24 mouse cellular contexts compared by ENCODE assay signal in genomic region chr10:100282471-100282870, GRCm38 (mm10). TPM values are rescaled to one million over a fixed set of nuclear protein-coding genes. Genes with fewer than 3 reads are reported as not detected.
DNase-seq lines count a peak whose midpoint lies in the region; ATAC-seq and TF ChIP-seq lines count a peak whose summit lies in the region.
"Had no signal": no experiment of that assay in that cellular context is flagged by ENCODE, and none has a peak within 500 bp of the region (broad histone marks: within the 10 kb centered on the region; RNA-seq: fewer than 3 reads in every experiment).

No protein-coding gene starts in this region.

- no peak overlapping the region for H3K9ac ChIP-seq in forebrain, postnatal 0 days
- H3K9ac ChIP-seq in forebrain, embryonic 13.5 days = no peak overlapping the region
- no peak overlapping the region for H3K9ac ChIP-seq in lung, embryonic 14.5 days
- H3K9ac ChIP-seq: embryonic facial prominence, embryonic 12.5 days; forebrain, embryonic 12.5 days; forebrain, embryonic 15.5 days had no signal

- H3K27me3 ChIP-seq in forebrain, postnatal 0 days (ENCODE audit: insufficient read depth, low read length) = no peaks in the 10 kb centered on the region
- no peaks in the 10 kb centered on the region for H3K27me3 ChIP-seq in forebrain, embryonic 13.5 days
- no peaks in the 10 kb centered on the region for H3K27me3 ChIP-seq in lung, embryonic 14.5 days (ENCODE audit: insufficient read depth, low read length)
- H3K27me3 ChIP-seq in midbrain, embryonic 10.5 days (ENCODE audit: low read depth, poor library complexity, severe bottlenecking) = no peaks in the 10 kb centered on the region
- H3K27me3 ChIP-seq: embryonic facial prominence, embryonic 12.5 days; forebrain, embryonic 12.5 days; forebrain, embryonic 15.5 days had no signal

- H3K9me3 ChIP-seq in forebrain, postnatal 0 days (ENCODE audit: low read length) = no peaks in the 10 kb centered on the region
- no peaks in the 10 kb centered on the region for H3K9me3 ChIP-seq in forebrain, embryonic 13.5 days (replicated peaks)
- H3K9me3 ChIP-seq in lung, embryonic 14.5 days (ENCODE audit: low read depth, low read length) = no peaks in the 10 kb centered on the region
- H3K9me3 ChIP-seq in midbrain, embryonic 10.5 days (replicated peaks) = no peaks in the 10 kb centered on the region
- H3K9me3 ChIP-seq: embryonic facial prominence, embryonic 10.5 days; embryonic facial prominence, embryonic 12.5 days; forebrain, embryonic 12.5 days; forebrain, embryonic 15.5 days had no signal

- ATAC-seq in forebrain, postnatal 0 days = peak; percentile 83
- ATAC-seq in forebrain, embryonic 13.5 days = no peak
- ATAC-seq in lung, embryonic 14.5 days (ENCODE audit: insufficient read depth) = no peak
- ATAC-seq: forebrain, embryonic 15.5 days had no signal

- TF ChIP-seq CTCF in forebrain, postnatal 0 days (IDR thresholded peaks at IDR 0.05; ENCODE audit: low read depth) = no peak
- no peak for TF ChIP-seq CTCF in lung, embryonic 14.5 days (IDR thresholded peaks at IDR 0.05; ENCODE audit: low read depth)

- no peaks in the 10 kb centered on the region for H3K36me3 ChIP-seq in forebrain, postnatal 0 days (ENCODE audit: insufficient read depth)
- no peaks in the 10 kb centered on the region for H3K36me3 ChIP-seq in forebrain, embryonic 13.5 days (ENCODE audit: poor library complexity, severe bottlenecking)
- H3K36me3 ChIP-seq in lung, embryonic 14.5 days (ENCODE audit: insufficient read depth) = no peaks in the 10 kb centered on the region
- no peaks in the 10 kb centered on the region for H3K36me3 ChIP-seq in midbrain, embryonic 10.5 days
- H3K36me3 ChIP-seq: embryonic facial prominence, embryonic 10.5 days; embryonic facial prominence, embryonic 12.5 days; forebrain, embryonic 12.5 days; forebrain, embryonic 15.5 days had no signal

- peak; percentile 3 for DNase-seq in forebrain, postnatal 0 days
- peak; percentile 45 for DNase-seq in lung, embryonic 14.5 days
- no peak for DNase-seq in lung, postnatal 25 days (ENCODE audit: low spot score)
- peak; percentile 31 for DNase-seq in telencephalon, adult 2 months (ENCODE audit: low read depth, low spot score)
- no peak for DNase-seq in midbrain, embryonic 10.5 days (ENCODE audit: low spot score)
- DNase-seq: adrenal gland, adult 2 months; adrenal gland, postnatal 10 days; adrenal gland, postnatal 25 days; cerebellum, adult 11-12 months; cerebellum, adult 2 months; cerebellum, adult 9-10 months; cerebellum, postnatal 10 days; cerebellum, postnatal 25 days had no signal

- H3K4me1 ChIP-seq in forebrain, postnatal 0 days (ENCODE audit: insufficient read depth) = no peaks in the 10 kb centered on the region
- no peaks in the 10 kb centered on the region for H3K4me1 ChIP-seq in forebrain, embryonic 13.5 days
- no peaks in the 10 kb centered on the region for H3K4me1 ChIP-seq in lung, embryonic 14.5 days (ENCODE audit: insufficient read depth)
- no peaks in the 10 kb centered on the region for H3K4me1 ChIP-seq in midbrain, embryonic 10.5 days
- H3K4me1 ChIP-seq: embryonic facial prominence, embryonic 10.5 days; embryonic facial prominence, embryonic 12.5 days; forebrain, embryonic 12.5 days; forebrain, embryonic 15.5 days had no signal

- no peak overlapping the region for H3K4me2 ChIP-seq in forebrain, postnatal 0 days (ENCODE audit: low read depth)
- no peak overlapping the region for H3K4me2 ChIP-seq in forebrain, embryonic 13.5 days
- no peak overlapping the region for H3K4me2 ChIP-seq in lung, embryonic 14.5 days
- H3K4me2 ChIP-seq: embryonic facial prominence, embryonic 12.5 days; forebrain, embryonic 12.5 days; forebrain, embryonic 15.5 days had no signal

- H3K27ac ChIP-seq in forebrain, postnatal 0 days (ENCODE audit: low read depth, low read length) = no peak overlapping the region
- H3K27ac ChIP-seq in forebrain, embryonic 13.5 days = no peak overlapping the region
- no peak overlapping the region for H3K27ac ChIP-seq in lung, embryonic 14.5 days (ENCODE audit: low read depth)
- H3K27ac ChIP-seq in midbrain, embryonic 10.5 days (replicated peaks) = no peak overlapping the region
- H3K27ac ChIP-seq: embryonic facial prominence, embryonic 10.5 days; embryonic facial prominence, embryonic 12.5 days; forebrain, embryonic 12.5 days; forebrain, embryonic 15.5 days had no signal

- H3K4me3 ChIP-seq in forebrain, postnatal 0 days (ENCODE audit: low read depth, low read length) = no peak overlapping the region
- no peak overlapping the region for H3K4me3 ChIP-seq in forebrain, embryonic 13.5 days
- no peak overlapping the region for H3K4me3 ChIP-seq in lung, embryonic 14.5 days (ENCODE audit: low read depth, low read length)
- no peak overlapping the region for H3K4me3 ChIP-seq in midbrain, embryonic 10.5 days
- H3K4me3 ChIP-seq: embryonic facial prominence, embryonic 10.5 days; embryonic facial prominence, embryonic 12.5 days; forebrain, embryonic 12.5 days; forebrain, embryonic 15.5 days had no signal

RNA-seq across cellular contexts. Expression of gene Gm4301, which starts 53.0 kb away (rescaled TPM):
- total RNA-seq in forebrain, postnatal 0 days (2014; rRNA removed) = not detected in 2 replicates
- polyA plus RNA-seq in forebrain, postnatal 0 days (2015; fragmentation: Nextera tagmentation; extraction: Ambion mirVana) = not detected in 2 replicates
- not detected in 2 replicates for polyA plus RNA-seq in forebrain, embryonic 13.5 days (2015; fragmentation: Nextera tagmentation; extraction: Ambion mirVana)
- polyA plus RNA-seq in lung, embryonic 14.5 days (2014; fragmentation: Nextera tagmentation; extraction: Ambion mirVana) = not detected in 2 replicates
- polyA plus RNA-seq in midbrain, embryonic 10.5 days (2016; fragmentation: Nextera tagmentation; extraction: Ambion mirVana) = not detected in 2 replicates
- total RNA-seq: adrenal gland, adult 2 months; adrenal gland, postnatal 10 days; adrenal gland, postnatal 25 days; adrenal gland, postnatal 4 days; MEL had no signal
- polyA plus RNA-seq: adrenal gland, adult 2 months; C2C12; cerebellum, adult 2 months; cortical plate, adult 2 months; embryonic facial prominence, embryonic 10.5 days; embryonic facial prominence, embryonic 12.5 days; embryonic facial prominence, embryonic 14.5 days; forebrain, embryonic 12.5 days; forebrain, embryonic 15.5 days; frontal cortex, adult 2 months had no signal

RNA-seq across cellular contexts. Expression of gene Gm4302, which starts 58.2 kb away (rescaled TPM):
- total RNA-seq in forebrain, postnatal 0 days (2014; rRNA removed) = not detected in 2 replicates
- polyA plus RNA-seq in forebrain, postnatal 0 days (2015; fragmentation: Nextera tagmentation; extraction: Ambion mirVana) = not detected in 2 replicates
- polyA plus RNA-seq in forebrain, embryonic 13.5 days (2015; fragmentation: Nextera tagmentation; extraction: Ambion mirVana) = not detected in 2 replicates
- not detected in 2 replicates for polyA plus RNA-seq in lung, embryonic 14.5 days (2014; fragmentation: Nextera tagmentation; extraction: Ambion mirVana)
- polyA plus RNA-seq in midbrain, embryonic 10.5 days (2016; fragmentation: Nextera tagmentation; extraction: Ambion mirVana) = not detected in 2 replicates
- total RNA-seq: adrenal gland, adult 2 months; adrenal gland, postnatal 10 days; adrenal gland, postnatal 25 days; adrenal gland, postnatal 4 days; MEL had no signal
- polyA plus RNA-seq: adrenal gland, adult 2 months; cerebellum, adult 2 months; cortical plate, adult 2 months; embryonic facial prominence, embryonic 10.5 days; embryonic facial prominence, embryonic 12.5 days; embryonic facial prominence, embryonic 14.5 days; forebrain, embryonic 12.5 days; forebrain, embryonic 15.5 days; frontal cortex, adult 2 months had no signal

Comparison
In these comparisons a context has a peak if more than half of its experiments do, and no peak if none do; other contexts are left out.
1. DNase-seq: peak in forebrain, postnatal 0 days (single experiment), lung, embryonic 14.5 days (single experiment) and telencephalon, adult 2 months (single experiment); none in lung, postnatal 25 days (single experiment) and midbrain, embryonic 10.5 days (single experiment).